Mouse (Mus musculus) liver, embryonic 11.5 days (tissue): Measurements from ENCODE around the gene Nradd. TPM values are rescaled to one million over a fixed set of nuclear protein-coding genes. Genes with fewer than 3 reads are reported as not detected.

Experiments used
- ATAC-seq: fragments of 200-750 bp; cut with Nextera tagmentation; replicated peaks from 2 replicates; pipeline ENCODE4 v1.8.0; 2017; ENCODE audit warnings: moderate number of reproducible peaks, mild to moderate bottlenecking, moderate TSS enrichment, moderate library complexity; ENCODE audit not compliant: low FRiP score
- DNase-seq: peaks from one replicate; pipeline ENCODE4 v3.0.0-alpha.2; 2017; ENCODE audit warnings: low spot score
- H3K27ac ChIP-seq: fragments of 300-500 bp; sonication (generic); 2 replicates; pipeline ENCODE4 v1.5.1; 2014; ENCODE audit warnings: mild to moderate bottlenecking, low read depth, low read length, control low read depth
- H3K27me3 ChIP-seq: fragments of 300-500 bp; sonication (generic); replicated peaks from 2 replicates; pipeline ENCODE4 v1.6.1; 2014; ENCODE audit warnings: low read length, mixed read lengths; ENCODE audit not compliant: control insufficient read depth, insufficient read depth
- H3K36me3 ChIP-seq: fragments of 300-500 bp; sonication (generic); 2 replicates; pipeline ENCODE4 v1.6.1; 2014; ENCODE audit warnings: mild to moderate bottlenecking, low read length, moderate library complexity, mixed read lengths; ENCODE audit not compliant: control insufficient read depth, insufficient read depth
- H3K4me1 ChIP-seq: fragments of 300-500 bp; sonication (generic); replicated peaks from 2 replicates; pipeline ENCODE4 v1.6.1; 2014; ENCODE audit warnings: low read length, mixed read lengths; ENCODE audit not compliant: control insufficient read depth, insufficient read depth
- H3K4me2 ChIP-seq: fragments of 300-500 bp; sonication (generic); 2 replicates; pipeline ENCODE4 v1.6.1; 2014; ENCODE audit warnings: mild to moderate bottlenecking, control low read depth, moderate library complexity
- H3K4me3 ChIP-seq: fragments of 300-500 bp; sonication (generic); 2 replicates; pipeline ENCODE4 v1.5.1; 2014; ENCODE audit warnings: low read depth, low read length, control low read depth
- H3K9ac ChIP-seq: fragments of 300-500 bp; sonication (generic); 2 replicates; pipeline ENCODE4 v1.6.1; 2014; ENCODE audit warnings: low read depth, low read length, control low read depth
- H3K9me3 ChIP-seq: fragments of 300-500 bp; sonication (generic); 2 replicates; pipeline ENCODE4 v1.6.1; 2016; ENCODE audit warnings: low read length, inconsistent platforms, mixed read lengths; ENCODE audit not compliant: control insufficient read depth
- WGBS: fragments of 180-500 bp; shearing (Covaris S2); extraction: QIAGEN DNeasy Blood & Tissue Kit; methylation state at CpG from one replicate; pipeline ENCODE4 v1.1.7; 2014; 5-methylcytosine and 5-hydroxymethylcytosine counted together
- polyA plus RNA-seq: library from polyadenylated mRNA; unstranded; fragments of >200 nt; fragmentation: Nextera tagmentation; extraction: Ambion mirVana; gene quantifications from 2 replicates; pipeline ENCODE4 v1.2.1, GENCODE M21; 2014

Nradd gene
- polyA plus RNA-seq, 1 experiment from 2014 or later: 9.9 TPM

GRCm38 (mm10) chr9:110654726-110655650 lies 30.7 kb upstream of the Nradd start:
- Histone ChIP-seq H3K27me3 (peaks cover 7% of the 10 kb centered on the region; the same call in 1 of the 2 replicates), H3K27ac (peak overlapping the region; percentile 69; the same call in 1 of the 2 replicates), H3K36me3 (no peaks in the 10 kb centered on the region), H3K4me1 (peaks cover 49% of the 10 kb centered on the region), H3K9ac (peak overlapping the region; percentile 57; the same call in 1 of the 2 replicates), H3K4me2 (peak overlapping the region; percentile 99), H3K9me3 (no peaks in the 10 kb centered on the region), H3K4me3 (peak overlapping the region; percentile 74)
- no peak for ATAC-seq
- 83% methylated on average over 19 of the region's 19 CpGs for WGBS
- no peak for DNase-seq

DNA sequence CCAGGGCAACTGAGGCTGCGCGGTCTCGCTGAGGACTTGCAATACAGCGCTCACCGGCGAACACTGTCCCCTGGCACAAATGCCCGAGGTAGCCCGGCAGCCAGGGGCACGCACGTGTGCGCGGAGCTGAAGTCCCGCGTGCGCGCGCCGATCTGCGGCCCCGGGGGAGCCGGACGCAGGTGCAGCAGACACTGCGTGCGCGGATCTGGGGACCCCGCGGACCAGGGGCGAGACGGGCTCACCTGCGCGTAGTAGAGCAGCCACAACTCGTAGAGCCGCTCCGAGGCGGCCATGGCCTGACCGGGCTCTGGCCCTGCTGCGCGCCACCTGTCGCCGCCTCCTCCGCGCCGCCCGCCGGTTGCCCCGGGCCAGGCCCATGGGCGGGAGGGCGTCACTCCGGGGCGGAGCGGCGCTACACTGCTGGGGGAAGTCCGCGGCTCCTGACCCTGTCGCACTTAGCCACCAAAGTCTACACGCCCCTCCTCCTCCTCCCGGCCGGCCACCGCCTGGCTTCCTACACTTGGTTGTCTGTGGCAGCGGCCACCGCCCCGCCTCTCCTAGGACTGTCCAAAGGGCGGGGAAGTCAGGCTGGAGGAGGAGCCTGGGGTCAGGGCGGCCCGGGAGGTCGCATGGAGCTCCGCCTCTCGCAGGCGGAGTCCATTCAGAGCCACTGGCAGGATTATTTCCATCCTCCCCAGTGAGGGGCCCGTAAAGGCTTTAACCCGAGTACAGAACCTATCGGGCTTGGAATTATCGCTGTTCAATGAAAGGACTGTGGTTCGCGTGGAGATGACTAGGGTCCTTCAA lies 29.6 kb upstream of the Nradd start, which contains the start of gene Nbeal2:
TSS of gene Nbeal2 (minus strand) at position 507 of the 807 bp plus-strand sequence.
- peak within 1 kb of the TSS; percentile 99 for H3K4me2 ChIP-seq
- under 1% methylated on average over 68 of the region's 75 CpGs for WGBS
- peak within 1 kb of the TSS; percentile 69 for H3K27ac ChIP-seq
- H3K36me3 ChIP-seq: no peaks in the 10 kb centered on the region
- H3K9me3 ChIP-seq: no peaks in the 10 kb centered on the region
- peaks cover 41% of the 10 kb centered on the region for H3K4me1 ChIP-seq
- DNase-seq: peak; percentile 93
- peak; percentile 87 for ATAC-seq
- peak within 1 kb of the TSS; percentile 74 for H3K4me3 ChIP-seq
- peak within 1 kb of the TSS; percentile 71 for H3K9ac ChIP-seq
- H3K27me3 ChIP-seq: peaks cover 7% of the 10 kb centered on the region; the same call in 1 of the 2 replicates

DNA sequence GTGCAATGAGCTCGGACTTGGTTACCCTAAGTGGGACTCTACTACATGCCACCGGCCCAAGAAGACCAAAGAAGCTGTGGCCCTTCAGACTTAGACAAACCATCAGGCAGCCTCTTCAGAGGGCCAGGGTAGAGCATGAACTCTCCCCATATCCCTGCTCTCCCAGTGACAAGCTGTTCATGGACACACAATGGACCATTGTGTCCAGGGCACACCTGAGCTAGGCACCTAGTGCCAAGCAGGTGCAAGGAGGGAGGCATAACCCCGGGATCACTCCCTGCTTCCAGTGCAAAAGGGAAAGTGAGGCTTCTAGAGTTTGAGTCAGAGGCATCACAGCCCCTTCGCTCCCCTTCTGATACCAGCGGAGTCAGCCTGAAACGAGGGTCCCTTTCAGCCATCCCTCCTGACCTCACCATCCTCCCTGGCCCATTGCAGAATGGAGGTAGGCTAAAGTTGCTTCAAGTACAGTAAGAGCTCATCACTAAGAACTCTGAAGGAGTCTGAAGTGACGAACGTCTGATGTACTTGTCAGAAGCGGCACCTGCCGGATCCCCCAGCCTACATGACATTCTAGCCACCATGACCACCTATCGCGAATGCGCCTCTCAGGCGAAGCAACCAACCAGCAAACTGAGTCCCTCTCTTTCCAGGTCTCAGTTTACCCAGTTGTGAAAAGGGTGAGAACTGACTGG lies 28.9 kb upstream of the Nradd start:
- ATAC-seq: no peak
- peak overlapping the region; percentile 71 for H3K9ac ChIP-seq
- peaks cover 39% of the 10 kb centered on the region for H3K4me1 ChIP-seq

DNA sequence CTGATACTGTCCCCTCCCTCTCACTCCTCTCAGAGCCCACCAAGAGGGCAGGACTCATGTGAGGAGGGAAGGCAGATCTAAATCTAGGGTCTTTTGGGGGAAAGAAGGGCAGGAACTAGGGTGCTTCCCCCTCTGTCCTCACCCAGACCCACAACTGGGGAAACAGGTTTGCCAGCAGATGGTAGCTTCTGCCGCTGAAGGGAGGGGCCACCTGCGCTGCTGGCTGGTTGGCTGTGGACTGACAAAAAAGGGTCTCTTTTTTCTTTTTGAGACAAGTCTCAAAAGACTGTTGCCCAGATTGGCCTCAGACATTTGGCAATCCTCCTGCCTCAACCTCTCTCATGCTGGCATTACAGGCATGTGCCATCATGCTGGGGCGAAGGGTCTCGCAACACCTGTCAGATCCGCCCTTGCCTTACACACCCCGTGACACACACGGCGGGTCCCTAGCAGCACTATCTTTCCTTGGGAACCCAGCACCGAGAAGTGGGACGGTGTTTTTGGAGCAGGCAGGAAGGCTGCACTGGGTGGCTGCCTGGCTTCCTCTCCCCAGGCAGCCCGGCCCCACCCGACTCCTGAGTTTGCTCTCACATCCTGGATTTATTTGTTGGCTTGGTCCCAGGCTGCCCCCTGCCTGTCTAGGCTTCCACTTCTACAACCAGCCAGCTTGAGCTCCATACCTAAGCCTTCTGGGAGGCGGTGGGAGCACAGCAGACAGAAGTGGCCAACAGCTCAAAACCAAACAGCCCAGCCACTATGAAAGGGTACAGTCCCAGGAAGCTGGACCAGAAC lies 27.9 kb upstream of the Nradd start:
- Histone ChIP-seq H3K9ac (peak overlapping the region; percentile 20; the same call in 1 of the 2 replicates), H3K4me3 (peak overlapping the region; percentile 74), H3K27me3 (peaks cover 7% of the 10 kb centered on the region; the same call in 1 of the 2 replicates), H3K27ac (no peak overlapping the region), H3K4me2 (peak overlapping the region; percentile 99), H3K4me1 (peaks cover 33% of the 10 kb centered on the region), H3K9me3 (no peaks in the 10 kb centered on the region), H3K36me3 (no peaks in the 10 kb centered on the region)
- DNase-seq: no peak
- no peak for ATAC-seq
- 26% methylated on average over 13 of the region's 13 CpGs for WGBS

More for the DNA sequence above, 28.9 kb upstream of the Nradd start:
- no peak for DNase-seq
- peaks cover 7% of the 10 kb centered on the region; the same call in 1 of the 2 replicates for H3K27me3 ChIP-seq
- H3K36me3 ChIP-seq: no peaks in the 10 kb centered on the region
- peak overlapping the region; percentile 99 for H3K4me2 ChIP-seq
- 14% methylated on average over 14 of the region's 14 CpGs for WGBS
- peak overlapping the region; percentile 74 for H3K4me3 ChIP-seq
- no peaks in the 10 kb centered on the region for H3K9me3 ChIP-seq
- 0 out of 2 replicates have a peak overlapping the region, but pooled peaks have one; percentile 36 for H3K27ac ChIP-seq

GRCm38 (mm10) chr9:110649775-110650174 lies 25.5 kb upstream of the Nradd start:
- Histone ChIP-seq H3K27me3 (peaks cover 7% of the 10 kb centered on the region; the same call in 1 of the 2 replicates), H3K4me1 (peaks cover 35% of the 10 kb centered on the region), H3K27ac (no peak overlapping the region), H3K4me2 (no peak overlapping the region), H3K36me3 (no peaks in the 10 kb centered on the region), H3K9me3 (no peaks in the 10 kb centered on the region), H3K4me3 (no peak overlapping the region), H3K9ac (no peak overlapping the region)
- no peak for DNase-seq
- ATAC-seq: no peak

GRCm38 (mm10) chr9:110645219-110645618 lies 21.0 kb upstream of the Nradd start:
- peak overlapping the region; percentile 53 for H3K4me2 ChIP-seq
- ATAC-seq (peak; percentile 64), DNase-seq (no peak)
- H3K9me3 ChIP-seq: no peaks in the 10 kb centered on the region
- peak overlapping the region; percentile 17; the same call in 1 of the 2 replicates for H3K4me3 ChIP-seq
- H3K36me3 ChIP-seq: peaks cover 2% of the 10 kb centered on the region; the same call in 1 of the 2 replicates
- no peak overlapping the region for H3K27ac ChIP-seq
- H3K9ac ChIP-seq: no peak overlapping the region
- no peaks in the 10 kb centered on the region for H3K27me3 ChIP-seq
- H3K4me1 ChIP-seq: peaks cover 23% of the 10 kb centered on the region
- 40% methylated on average over 9 of the region's 9 CpGs for WGBS

DNA sequence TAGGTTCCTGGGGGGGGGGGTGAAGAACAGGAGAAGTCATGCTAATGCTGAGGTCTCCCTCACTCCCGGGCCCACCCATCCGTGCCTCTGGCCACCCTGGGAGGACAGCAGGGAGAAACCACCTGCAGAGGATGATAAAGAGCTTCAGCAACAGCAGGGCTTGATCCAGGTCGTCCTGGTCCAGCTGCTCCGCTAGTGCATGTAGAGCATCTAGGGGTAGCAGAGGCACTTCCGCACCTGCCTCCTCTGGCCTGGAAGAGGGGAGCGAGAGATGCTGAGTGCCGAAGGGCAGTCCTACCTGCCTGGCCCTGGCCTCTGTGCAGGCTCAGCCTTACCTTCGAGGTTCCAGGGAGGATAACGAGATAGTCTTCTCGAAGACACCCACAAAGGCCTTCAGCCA lies 20.0 kb upstream of the Nradd start:
- WGBS: 76% methylated on average over 10 of the region's 10 CpGs
- Histone ChIP-seq H3K4me2 (no peak overlapping the region), H3K9me3 (no peaks in the 10 kb centered on the region), H3K9ac (no peak overlapping the region), H3K27me3 (no peaks in the 10 kb centered on the region), H3K4me1 (peaks cover 23% of the 10 kb centered on the region), H3K4me3 (no peak overlapping the region), H3K36me3 (peaks cover 2% of the 10 kb centered on the region; the same call in 1 of the 2 replicates), H3K27ac (0 out of 2 replicates have a peak overlapping the region, but pooled peaks have one; percentile 24)
- DNase-seq (no peak), ATAC-seq (no peak)
